Mouse (Mus musculus): ENCODE measurements around the gene Lrrc4. TPM values are rescaled to one million over a fixed set of nuclear protein-coding genes. Genes with fewer than 3 reads are reported as not detected.

Lrrc4 gene
- polyA plus RNA-seq (2015; fragmentation: Nextera tagmentation; extraction: Ambion mirVana) = 0.40 and 0.41 TPM in 2 replicates

DNA sequence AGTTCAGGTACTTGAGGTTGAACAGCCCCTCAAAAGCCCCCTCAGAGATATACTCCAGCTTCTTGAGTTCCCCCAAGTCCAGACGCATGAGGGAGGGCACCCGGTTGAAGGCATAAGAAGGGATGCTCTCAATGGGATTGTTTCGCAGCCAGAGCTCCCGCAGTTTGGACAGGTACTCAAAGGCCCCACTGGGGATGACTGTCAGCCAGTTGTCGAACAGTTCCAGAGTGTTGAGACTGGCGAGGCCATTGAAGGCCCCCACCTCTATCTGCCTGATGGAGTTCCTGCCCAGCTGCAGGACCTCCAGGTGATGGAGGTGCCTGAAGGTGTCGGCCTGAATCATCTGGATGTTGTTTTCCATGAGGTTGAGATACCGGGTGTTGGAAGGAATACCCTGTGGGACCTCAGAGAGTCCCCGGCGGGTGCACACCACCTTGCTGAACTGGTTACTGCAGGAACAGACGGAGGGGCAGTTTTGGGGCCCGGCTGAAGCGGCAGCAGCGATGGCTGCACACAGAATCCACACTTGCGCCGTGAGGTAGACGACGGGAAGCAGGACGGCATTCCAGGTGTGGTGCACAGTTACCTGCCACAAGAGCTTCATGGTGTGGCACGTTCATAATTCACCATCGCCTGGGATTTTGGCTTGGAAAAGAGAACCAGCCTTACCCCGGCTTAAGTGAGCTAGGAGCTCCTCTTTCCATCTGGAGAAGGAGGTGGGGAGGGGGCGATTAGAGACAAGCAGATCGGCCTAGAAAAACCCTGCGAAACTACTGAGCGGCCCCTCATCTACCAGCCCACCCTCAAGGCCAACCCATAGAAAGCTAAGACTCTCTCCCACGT is at the start of gene Lrrc4:
Lrrc4 (minus strand) TSS at position 737 of the 843 bp plus-strand sequence.
- H3K9ac ChIP-seq = peak within 1 kb of the TSS; percentile 85
- H3K27me3 ChIP-seq (replicated peaks) = peaks cover 26% of the 10 kb centered on the region
- no peak for ATAC-seq (ENCODE audit: extremely low read depth, insufficient number of reproducible peaks, low FRiP score, low TSS enrichment)
- 36% methylated on average over 27 of the region's 27 CpGs for WGBS
- H3K9me3 ChIP-seq = no peaks in the 10 kb centered on the region
- no peak within 1 kb of the TSS for H3K27ac ChIP-seq (replicated peaks)
- peak within 1 kb of the TSS; percentile 97 for H3K4me2 ChIP-seq
- H3K4me1 ChIP-seq = peaks cover 29% of the 10 kb centered on the region
- no peaks in the 10 kb centered on the region for H3K36me3 ChIP-seq
- peak within 1 kb of the TSS; percentile 71 for H3K4me3 ChIP-seq

DNA sequence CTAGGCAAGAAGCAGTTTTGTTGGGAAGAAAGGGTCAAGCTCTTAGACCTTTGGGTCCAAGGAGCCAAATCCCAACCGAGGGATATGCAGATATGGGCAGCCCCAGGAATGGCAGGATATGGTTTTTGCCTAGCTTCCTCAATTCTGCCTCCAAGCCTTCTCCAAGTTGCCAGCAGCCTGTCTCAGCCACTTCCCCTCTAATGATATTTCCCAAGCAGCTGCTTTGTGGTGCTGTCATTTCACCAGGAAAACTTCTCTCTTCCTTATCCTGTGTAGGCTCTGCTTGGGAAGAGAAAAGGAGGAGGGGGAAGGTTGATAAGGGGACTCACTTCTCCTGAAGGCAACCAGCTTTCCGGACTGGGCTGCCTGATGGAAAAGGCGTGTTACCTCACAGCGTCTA is 49.4 kb upstream of the Lrrc4 start:
- H3K36me3 ChIP-seq = peaks cover 66% of the 10 kb centered on the region
- 48% methylated on average over 4 of the region's 4 CpGs for WGBS
- H3K4me3 ChIP-seq = no peak overlapping the region
- H3K9me3 ChIP-seq = no peaks in the 10 kb centered on the region
- H3K9ac ChIP-seq = no peak overlapping the region
- H3K4me1 ChIP-seq = peaks cover 50% of the 10 kb centered on the region
- 0 out of 2 replicates have a peak, but pooled peaks cover 7% of the 10 kb centered on the region for H3K27me3 ChIP-seq (replicated peaks)
- no peak overlapping the region for H3K4me2 ChIP-seq
- ATAC-seq (ENCODE audit: extremely low read depth, insufficient number of reproducible peaks, low FRiP score, low TSS enrichment) = no peak
- peak overlapping the region; percentile 55 for H3K27ac ChIP-seq (replicated peaks)

DNA sequence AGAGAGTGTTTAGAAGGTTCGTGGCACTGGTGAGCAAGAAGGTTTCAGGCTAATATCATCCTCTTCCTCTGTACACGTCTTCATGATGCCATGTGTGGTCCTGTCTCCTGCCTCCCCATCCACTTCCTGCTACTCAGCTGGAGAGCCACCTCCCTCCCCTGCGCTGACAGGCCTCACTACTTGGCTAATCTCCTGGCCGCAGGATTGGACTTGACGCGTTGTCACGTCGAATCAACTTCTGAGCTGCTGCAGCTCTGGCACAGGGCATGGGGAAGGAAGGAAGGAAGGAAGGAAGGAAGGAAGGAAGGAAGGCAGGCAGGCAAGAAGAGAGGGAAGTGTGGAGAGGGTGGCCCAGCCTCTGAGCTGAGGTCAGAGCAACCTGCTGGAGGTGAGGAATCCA is 47.8 kb upstream of the Lrrc4 start:
- Histone ChIP-seq H3K27ac (replicated peaks) (peak overlapping the region; percentile 36; the same call in 1 of the 2 replicates), H3K9ac (no peak overlapping the region), H3K36me3 (peaks cover 67% of the 10 kb centered on the region), H3K4me2 (no peak overlapping the region), H3K4me3 (no peak overlapping the region), H3K9me3 (no peaks in the 10 kb centered on the region), H3K4me1 (peaks cover 44% of the 10 kb centered on the region), H3K27me3 (replicated peaks) (0 out of 2 replicates have a peak, but pooled peaks cover 7% of the 10 kb centered on the region)
- ATAC-seq (ENCODE audit: extremely low read depth, insufficient number of reproducible peaks, low FRiP score, low TSS enrichment) = no peak
- WGBS = 35% methylated on average over 8 of the region's 8 CpGs

DNA sequence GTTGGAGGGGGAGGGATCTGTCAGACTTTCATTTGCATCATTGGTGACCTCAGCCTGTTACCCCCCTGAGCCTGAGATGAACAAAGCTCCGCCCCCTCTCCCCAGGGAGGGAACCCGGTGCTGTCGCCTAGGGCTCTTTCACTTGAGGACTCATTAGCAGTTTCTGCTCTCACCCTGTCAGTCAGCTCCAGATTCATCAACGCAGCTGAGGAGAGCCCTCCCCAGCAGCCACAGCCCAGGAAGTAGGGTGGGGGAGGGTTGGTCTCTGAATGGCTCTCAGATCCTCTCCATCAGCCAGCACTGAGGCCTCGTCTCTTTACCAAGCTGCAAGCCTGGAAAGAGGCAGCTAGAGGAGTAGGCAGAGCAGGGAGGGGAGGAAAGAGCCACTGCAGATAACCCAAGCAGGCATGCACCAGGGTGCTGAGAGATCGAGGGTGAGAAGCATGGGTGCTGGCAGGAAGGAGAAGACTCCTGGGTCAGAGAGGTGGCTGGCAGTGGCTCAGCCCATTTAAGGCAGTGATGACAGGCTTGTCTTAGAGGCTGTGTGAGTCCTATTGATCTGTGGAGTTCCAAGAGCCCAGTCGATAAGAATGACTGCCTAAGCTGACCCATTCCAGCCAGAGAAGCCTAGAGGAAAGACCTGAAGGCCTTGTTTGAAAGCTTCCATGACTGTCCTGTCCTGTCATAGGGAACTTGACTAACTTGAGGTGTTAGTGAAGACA is 46.6 kb upstream of the Lrrc4 start:
- Histone ChIP-seq H3K9me3 (no peaks in the 10 kb centered on the region), H3K36me3 (peaks cover 58% of the 10 kb centered on the region), H3K4me2 (0 out of 2 replicates have a peak overlapping the region, but pooled peaks have one; percentile 1), H3K4me3 (no peak overlapping the region), H3K9ac (no peak overlapping the region), H3K4me1 (peaks cover 44% of the 10 kb centered on the region), H3K27ac (replicated peaks) (0 out of 2 replicates have a peak overlapping the region, but pooled peaks have one; percentile 12), H3K27me3 (replicated peaks) (0 out of 2 replicates have a peak, but pooled peaks cover 7% of the 10 kb centered on the region)
- ATAC-seq (ENCODE audit: extremely low read depth, insufficient number of reproducible peaks, low FRiP score, low TSS enrichment) = no peak
- WGBS = 16% methylated on average over 7 of the region's 7 CpGs

DNA sequence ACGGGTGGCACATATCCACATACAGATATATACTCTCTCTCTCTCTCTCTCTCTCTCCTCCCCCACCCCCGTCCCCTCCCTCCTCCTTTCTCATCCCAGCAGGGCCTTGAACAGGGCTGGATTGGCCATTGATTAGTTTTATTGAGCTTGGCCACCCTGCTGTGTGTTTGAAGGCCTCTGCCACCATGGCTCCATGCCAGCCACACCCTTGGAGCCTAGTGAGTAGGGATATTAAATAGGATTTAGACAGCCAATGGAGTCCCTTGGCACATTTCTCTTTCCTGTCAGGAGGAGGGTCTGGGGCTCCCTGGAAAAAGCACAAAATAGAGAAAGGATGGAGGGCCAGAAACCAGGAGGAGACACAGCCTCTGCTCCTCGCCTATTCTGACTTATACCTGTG is 44.9 kb upstream of the Lrrc4 start:
- ATAC-seq (ENCODE audit: extremely low read depth, insufficient number of reproducible peaks, low FRiP score, low TSS enrichment) = no peak
- Histone ChIP-seq H3K9me3 (no peaks in the 10 kb centered on the region), H3K36me3 (peaks cover 48% of the 10 kb centered on the region), H3K27me3 (replicated peaks) (0 out of 2 replicates have a peak, but pooled peaks cover 7% of the 10 kb centered on the region), H3K4me3 (no peak overlapping the region), H3K27ac (replicated peaks) (no peak overlapping the region), H3K4me2 (no peak overlapping the region), H3K9ac (no peak overlapping the region), H3K4me1 (peaks cover 41% of the 10 kb centered on the region)
- 65% methylated on average over 3 of the region's 3 CpGs for WGBS

DNA sequence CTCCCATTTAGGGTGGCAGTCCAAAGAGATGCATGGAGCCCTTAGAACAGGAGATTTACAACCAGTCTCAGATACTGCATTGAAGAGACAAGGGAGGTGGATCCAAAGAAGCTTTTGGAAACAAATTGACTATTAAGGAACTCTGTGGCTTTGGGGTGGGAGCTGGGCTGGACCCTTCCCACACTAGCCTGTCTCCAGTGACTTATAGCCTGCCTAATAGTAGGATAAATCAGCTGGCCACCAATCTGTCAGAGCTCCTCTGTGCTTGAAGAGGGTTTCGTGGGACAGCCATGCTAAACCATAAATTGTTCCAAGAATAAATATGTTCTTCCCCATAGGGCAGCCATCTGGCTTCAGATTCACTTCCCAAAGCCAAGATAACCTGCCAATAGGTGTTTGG is 43.8 kb upstream of the Lrrc4 start:
- Histone ChIP-seq H3K9ac (no peak overlapping the region), H3K4me1 (peaks cover 30% of the 10 kb centered on the region), H3K4me2 (no peak overlapping the region), H3K27me3 (replicated peaks) (0 out of 2 replicates have a peak, but pooled peaks cover 7% of the 10 kb centered on the region), H3K9me3 (no peaks in the 10 kb centered on the region), H3K4me3 (no peak overlapping the region), H3K36me3 (peaks cover 36% of the 10 kb centered on the region), H3K27ac (replicated peaks) (no peak overlapping the region)
- WGBS = 94% methylated on average over 1 of the region's 1 CpGs
- no peak for ATAC-seq (ENCODE audit: extremely low read depth, insufficient number of reproducible peaks, low FRiP score, low TSS enrichment)

DNA sequence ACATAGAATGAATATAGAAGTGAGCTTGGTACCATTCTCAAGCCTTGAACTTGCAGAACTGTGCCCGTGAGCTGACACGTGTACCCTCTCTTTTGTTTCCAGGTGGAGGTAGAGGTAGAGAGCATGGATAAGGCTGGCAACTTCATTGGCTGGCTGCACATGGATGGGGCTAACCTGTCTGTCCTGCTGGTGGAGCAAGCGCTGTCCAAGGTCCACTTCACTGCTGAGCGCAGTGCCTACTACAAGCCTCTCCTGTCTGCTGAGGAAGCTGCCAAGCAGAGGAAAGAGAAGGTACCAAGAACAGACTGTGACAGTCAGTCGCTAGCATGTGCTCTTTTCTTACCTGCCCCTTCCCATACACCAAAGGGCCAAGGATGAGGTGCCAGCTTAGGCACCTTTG is 43.2 kb upstream of the Lrrc4 start:
- Histone ChIP-seq H3K4me3 (no peak overlapping the region), H3K36me3 (peaks cover 31% of the 10 kb centered on the region), H3K27ac (replicated peaks) (no peak overlapping the region), H3K9me3 (no peaks in the 10 kb centered on the region), H3K9ac (no peak overlapping the region), H3K4me2 (no peak overlapping the region), H3K27me3 (replicated peaks) (0 out of 2 replicates have a peak, but pooled peaks cover 7% of the 10 kb centered on the region), H3K4me1 (peaks cover 24% of the 10 kb centered on the region)
- WGBS = 88% methylated on average over 5 of the region's 5 CpGs
- ATAC-seq (ENCODE audit: extremely low read depth, insufficient number of reproducible peaks, low FRiP score, low TSS enrichment) = no peak

DNA sequence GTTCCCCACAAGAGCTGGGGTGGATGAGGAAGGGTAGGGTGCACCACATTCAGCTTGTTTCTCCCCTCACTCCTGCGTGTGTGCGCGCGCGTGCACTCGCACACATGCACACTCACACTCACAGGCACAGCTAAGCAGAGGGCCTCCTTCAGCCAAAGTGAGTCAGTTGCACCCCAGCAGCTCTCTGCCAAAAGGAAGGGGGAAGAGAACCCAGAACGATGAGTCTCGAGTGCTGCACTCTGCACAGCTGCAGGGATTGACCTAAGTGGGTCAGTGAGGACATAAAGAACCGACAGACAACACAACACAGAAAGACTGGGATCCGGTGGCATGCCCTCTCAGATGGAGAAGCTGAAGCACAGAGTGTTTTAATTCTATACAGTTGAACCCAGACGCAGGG is 42.5 kb upstream of the Lrrc4 start:
- Histone ChIP-seq H3K27me3 (replicated peaks) (0 out of 2 replicates have a peak, but pooled peaks cover 7% of the 10 kb centered on the region), H3K27ac (replicated peaks) (no peak overlapping the region), H3K9ac (no peak overlapping the region), H3K36me3 (peaks cover 31% of the 10 kb centered on the region), H3K4me3 (no peak overlapping the region), H3K4me2 (no peak overlapping the region), H3K4me1 (peaks cover 17% of the 10 kb centered on the region), H3K9me3 (no peaks in the 10 kb centered on the region)
- WGBS = 89% methylated on average over 11 of the region's 11 CpGs
- ATAC-seq (ENCODE audit: extremely low read depth, insufficient number of reproducible peaks, low FRiP score, low TSS enrichment) = no peak

DNA sequence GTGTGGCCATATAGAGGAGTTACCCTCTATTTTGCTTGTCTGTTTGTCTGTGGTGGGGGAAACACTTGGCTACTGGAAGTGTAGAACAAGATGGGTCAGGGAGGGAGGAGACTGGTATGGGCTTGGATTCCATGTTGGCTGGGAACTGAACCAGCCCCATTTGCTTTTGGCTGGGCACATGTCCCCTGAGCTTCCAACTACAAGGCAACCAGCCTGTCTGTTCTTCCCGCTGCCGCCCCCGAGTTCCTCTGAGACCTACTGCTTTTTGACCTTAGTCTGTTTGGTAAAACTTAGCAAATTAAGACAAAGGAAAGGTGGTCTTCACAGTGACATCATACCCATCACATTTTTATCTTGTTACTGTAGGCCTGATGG is 40.9 kb upstream of the Lrrc4 start:
- WGBS = 86% methylated on average over 3 of the region's 3 CpGs

DNA sequence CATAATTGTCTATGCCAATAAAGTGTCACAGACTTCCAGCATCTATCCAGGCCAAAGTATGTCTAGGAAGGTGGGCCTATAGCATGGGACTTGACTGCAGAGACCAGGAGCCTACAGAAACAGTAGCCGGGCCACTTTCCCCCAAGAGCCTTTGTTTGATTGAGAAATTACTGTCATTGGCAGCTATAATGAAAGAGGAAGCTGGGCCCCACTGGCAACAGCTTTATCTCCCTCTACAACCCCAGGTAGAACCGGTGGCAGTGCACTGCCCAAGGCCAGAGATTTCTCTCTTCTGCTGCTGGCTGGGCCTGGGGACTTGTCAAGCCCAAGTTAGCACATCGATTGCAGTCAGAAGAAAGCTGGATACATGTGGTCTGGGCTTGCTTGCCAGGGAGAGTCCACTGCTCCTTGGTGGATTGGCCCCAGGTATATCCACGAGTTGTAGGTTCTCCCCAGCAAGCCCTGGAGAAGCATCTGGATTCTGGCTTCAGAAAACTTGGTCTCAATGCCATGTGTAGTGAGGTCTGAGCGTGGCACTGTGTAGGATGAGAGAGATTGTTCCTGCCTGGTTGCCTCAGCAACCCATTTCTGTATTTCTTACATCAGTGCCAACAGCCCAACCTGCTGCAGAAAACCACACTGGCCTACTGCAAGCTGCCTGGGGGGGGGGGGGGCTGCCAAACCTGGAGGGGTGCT is 40.3 kb upstream of the Lrrc4 start:
- H3K4me3 ChIP-seq = no peak overlapping the region
- H3K9ac ChIP-seq = no peak overlapping the region
- H3K4me2 ChIP-seq = no peak overlapping the region
- no peak overlapping the region for H3K27ac ChIP-seq (replicated peaks)
- WGBS = 72% methylated on average over 5 of the region's 5 CpGs
- 0 out of 2 replicates have a peak, but pooled peaks cover 7% of the 10 kb centered on the region for H3K27me3 ChIP-seq (replicated peaks)
- peaks cover 13% of the 10 kb centered on the region for H3K4me1 ChIP-seq
- peaks cover 28% of the 10 kb centered on the region for H3K36me3 ChIP-seq
- H3K9me3 ChIP-seq = no peaks in the 10 kb centered on the region
- no peak for ATAC-seq (ENCODE audit: extremely low read depth, insufficient number of reproducible peaks, low FRiP score, low TSS enrichment)

More for the DNA sequence above, 40.9 kb upstream of the Lrrc4 start:
- Histone ChIP-seq H3K4me1 (peaks cover 8% of the 10 kb centered on the region), H3K4me2 (no peak overlapping the region), H3K4me3 (no peak overlapping the region), H3K27me3 (replicated peaks) (0 out of 2 replicates have a peak, but pooled peaks cover 7% of the 10 kb centered on the region), H3K9me3 (no peaks in the 10 kb centered on the region), H3K27ac (replicated peaks) (no peak overlapping the region), H3K36me3 (peaks cover 31% of the 10 kb centered on the region), H3K9ac (no peak overlapping the region)
- no peak for ATAC-seq (ENCODE audit: extremely low read depth, insufficient number of reproducible peaks, low FRiP score, low TSS enrichment)
